Mouse (Mus musculus) kidney, adult 10 weeks (tissue): ENCODE measurements around the gene Magea10. TPM values are rescaled to one million over a fixed set of nuclear protein-coding genes. Genes with fewer than 3 reads are reported as not detected.

Experiments
- polyA plus RNA-seq: library from polyadenylated mRNA; stranded (reverse); fragments of 350-450 nt; fragmentation: Illumina TruSeq; extraction: RNeasy Lipid Tissue Mini Kit (QIAGEN cat#74804); gene quantifications from one replicate; pipeline ENCODE4 v1.2.3, GENCODE M21; 2014; ENCODE audit warnings: low read depth, low replicate concordance

Gene Magea10
- not detected for polyA plus RNA-seq

GRCm38 (mm10) chrX:72386758-72387157 is at the start of gene Magea10:
Gene Magea10 (minus strand): TSS chrX:72386858.

Other genes with a start within 250 kb of the Magea10 start
- gene Magea4, start 164.8 kb downstream of the Magea10 start, polyA plus RNA-seq: not detected
- gene Gabre, start 112.1 kb downstream of the Magea10 start, polyA plus RNA-seq: 0.65 TPM